Mouse (Mus musculus) erythroblast, embryonic 14.5 days (primary cell): Measurements from ENCODE around the gene Actr2.

Experiments
- GATA1 ChIP-seq: IDR thresholded peaks from 2 replicates; pipeline ENCODE4 v1.6.1; 2012; ENCODE audit warnings: low read length, inconsistent platforms, mixed read lengths
- TAL1 ChIP-seq: IDR thresholded peaks from 3 replicates; pipeline ENCODE4 v1.6.1; 2012; ENCODE audit warnings: low read length, inconsistent platforms, mixed read lengths

DNA sequence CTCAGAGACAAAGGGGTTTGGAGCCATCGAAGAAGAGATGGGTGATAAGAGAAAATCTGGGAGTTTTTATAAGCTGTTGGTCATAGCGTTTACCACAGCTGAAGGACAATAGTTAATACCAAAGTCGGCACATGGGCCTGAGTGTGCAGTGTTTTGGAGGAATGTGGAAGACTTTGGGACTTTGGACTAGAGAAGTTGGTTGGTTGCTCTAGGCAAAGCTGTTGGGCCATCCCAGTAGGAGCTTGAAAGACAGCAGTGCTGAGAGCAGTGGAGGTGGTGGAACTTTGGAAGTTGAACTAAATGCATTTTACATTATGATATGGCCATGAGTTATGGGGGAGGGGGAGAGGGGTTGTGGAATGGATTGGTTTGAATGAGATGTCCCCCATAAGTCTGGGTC is 99.3 kb downstream of the Actr2 start:
- TF ChIP-seq TAL1 (no peak), GATA1 (no peak)
